Mouse (Mus musculus) kidney, embryonic 16.5 days (tissue): ENCODE results near the gene Dgkg. TPM values are rescaled to one million over a fixed set of nuclear protein-coding genes. Genes with fewer than 3 reads are reported as not detected.

Experiments used
- ATAC-seq: fragments of 200-750 bp; cut with Nextera tagmentation; 2 replicates; pipeline ENCODE4 v1.8.0; 2017; ENCODE audit warnings: moderate TSS enrichment; ENCODE audit not compliant: low FRiP score, low TSS enrichment
- H3K27ac ChIP-seq: fragments of 300-500 bp; sonication (generic); 2 replicates; pipeline ENCODE4 v1.5.1; 2014; ENCODE audit warnings: low read length
- H3K27me3 ChIP-seq: fragments of 300-500 bp; sonication (generic); 2 replicates; pipeline ENCODE4 v1.6.1; 2014; ENCODE audit warnings: low read length, control low read depth, mixed read lengths; ENCODE audit not compliant: insufficient read depth
- H3K36me3 ChIP-seq: fragments of 300-500 bp; sonication (generic); 2 replicates; pipeline ENCODE4 v1.6.1; 2014; ENCODE audit warnings: low read length, control low read depth, mixed read lengths; ENCODE audit not compliant: insufficient read depth
- H3K4me1 ChIP-seq: fragments of 300-500 bp; sonication (generic); 2 replicates; pipeline ENCODE4 v1.6.1; 2014; ENCODE audit warnings: low read length, control low read depth, mixed read lengths; ENCODE audit not compliant: insufficient read depth
- H3K4me2 ChIP-seq: fragments of 300-500 bp; sonication (generic); replicated peaks from 2 replicates; pipeline ENCODE4 v1.6.1; 2014; ENCODE audit warnings: low read depth, low read length
- H3K4me3 ChIP-seq: fragments of 300-500 bp; sonication (generic); 2 replicates; pipeline ENCODE4 v1.5.1; 2014; ENCODE audit warnings: mild to moderate bottlenecking, low read length
- H3K9ac ChIP-seq: fragments of 300-500 bp; sonication (generic); replicated peaks from 2 replicates; pipeline ENCODE4 v1.6.1; 2014; ENCODE audit warnings: low read length
- H3K9me3 ChIP-seq: fragments of 300-500 bp; sonication (generic); 2 replicates; pipeline ENCODE4 v1.6.1; 2016; ENCODE audit warnings: low read length, control low read depth
- WGBS: fragments of 180-500 bp; shearing (Covaris S2); extraction: QIAGEN DNeasy Blood & Tissue Kit; methylation state at CpG from one replicate; pipeline ENCODE4 v1.1.7; 2014; 5-methylcytosine and 5-hydroxymethylcytosine counted together
- polyA plus RNA-seq: library from polyadenylated mRNA; unstranded; fragments of >200 nt; fragmentation: Nextera tagmentation; extraction: Ambion mirVana; gene quantifications from 2 replicates; pipeline ENCODE4 v1.2.1, GENCODE M21; 2015

The Dgkg gene
- polyA plus RNA-seq, 1 experiment from 2014 or later = 0.51 TPM

GRCm38 (mm10) chr16:22563594-22563993, 93.4 kb downstream of the Dgkg start:
- H3K4me2 ChIP-seq = no peak overlapping the region
- no peak overlapping the region for H3K4me3 ChIP-seq
- H3K27me3 ChIP-seq = no peaks in the 10 kb centered on the region
- H3K4me1 ChIP-seq = no peaks in the 10 kb centered on the region
- no peak overlapping the region for H3K9ac ChIP-seq
- ATAC-seq = no peak
- H3K36me3 ChIP-seq = no peaks in the 10 kb centered on the region
- no peaks in the 10 kb centered on the region for H3K9me3 ChIP-seq
- no peak overlapping the region for H3K27ac ChIP-seq

GRCm38 (mm10) chr16:22554996-22555395, 102.0 kb downstream of the Dgkg start:
- H3K36me3 ChIP-seq = no peaks in the 10 kb centered on the region
- no peaks in the 10 kb centered on the region for H3K27me3 ChIP-seq
- H3K4me2 ChIP-seq = no peak overlapping the region
- no peak overlapping the region for H3K27ac ChIP-seq
- H3K9me3 ChIP-seq = no peaks in the 10 kb centered on the region
- H3K4me1 ChIP-seq = peaks cover 23% of the 10 kb centered on the region
- no peak overlapping the region for H3K4me3 ChIP-seq
- ATAC-seq = no peak
- WGBS = 51% methylated on average over 2 of the region's 2 CpGs
- no peak overlapping the region for H3K9ac ChIP-seq

DNA sequence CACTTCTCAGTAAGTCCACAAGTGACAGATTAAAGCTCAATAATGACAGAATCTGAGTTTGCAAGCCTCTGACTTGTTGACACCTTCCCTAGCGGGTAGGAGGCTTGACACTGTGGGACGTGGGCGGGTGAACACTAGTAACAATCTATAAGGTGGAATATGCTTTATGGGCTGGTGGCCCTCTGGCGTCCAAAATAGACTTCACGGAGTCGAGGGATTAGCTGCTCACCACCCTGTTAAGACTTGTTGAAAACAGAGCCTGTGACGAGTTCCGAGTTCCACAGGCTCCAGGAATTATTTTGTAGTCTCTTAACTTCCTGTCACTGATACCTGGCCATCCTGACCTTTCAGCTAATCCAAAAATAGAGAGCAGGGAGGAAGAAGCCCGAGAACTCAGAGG, 104.7 kb downstream of the Dgkg start:
- no peak for ATAC-seq
- H3K4me2 ChIP-seq = no peak overlapping the region
- no peaks in the 10 kb centered on the region for H3K36me3 ChIP-seq
- H3K27ac ChIP-seq = peak overlapping the region; percentile 6; the same call in 1 of the 2 replicates
- no peaks in the 10 kb centered on the region for H3K27me3 ChIP-seq
- WGBS = 52% methylated on average over 9 of the region's 9 CpGs
- H3K4me3 ChIP-seq = no peak overlapping the region
- peaks cover 29% of the 10 kb centered on the region for H3K4me1 ChIP-seq
- H3K9me3 ChIP-seq = no peaks in the 10 kb centered on the region
- H3K9ac ChIP-seq = no peak overlapping the region

- 34% methylated on average over 11 of the region's 11 CpGs for WGBS
- no peak overlapping the region for H3K9ac ChIP-seq
- no peak overlapping the region for H3K4me2 ChIP-seq
- H3K36me3 ChIP-seq = no peaks in the 10 kb centered on the region
- peaks cover 29% of the 10 kb centered on the region for H3K4me1 ChIP-seq
- H3K27ac ChIP-seq = peak overlapping the region; percentile 50
- no peak for ATAC-seq
- H3K27me3 ChIP-seq = no peaks in the 10 kb centered on the region
- H3K4me3 ChIP-seq = no peak overlapping the region
- no peaks in the 10 kb centered on the region for H3K9me3 ChIP-seq
Measured at GRCm38 (mm10) chr16:22551231-22552000, 105.6 kb downstream of the Dgkg start.

GRCm38 (mm10) chr16:22549346-22549745, 107.7 kb downstream of the Dgkg start:
- no peaks in the 10 kb centered on the region for H3K27me3 ChIP-seq
- 0 out of 2 replicates have a peak overlapping the region, but pooled peaks have one; percentile 47 for H3K4me3 ChIP-seq
- H3K9ac ChIP-seq = no peak overlapping the region
- H3K36me3 ChIP-seq = no peaks in the 10 kb centered on the region
- no peaks in the 10 kb centered on the region for H3K9me3 ChIP-seq
- H3K4me1 ChIP-seq = peaks cover 29% of the 10 kb centered on the region
- ATAC-seq = no peak
- no peak overlapping the region for H3K27ac ChIP-seq
- WGBS = 86% methylated on average over 5 of the region's 5 CpGs
- H3K4me2 ChIP-seq = peak overlapping the region; percentile 72

GRCm38 (mm10) chr16:22548167-22549080, 108.6 kb downstream of the Dgkg start:
- Histone ChIP-seq H3K27me3 (no peaks in the 10 kb centered on the region), H3K27ac (peak overlapping the region; percentile 72), H3K4me3 (peak overlapping the region; percentile 47), H3K36me3 (no peaks in the 10 kb centered on the region), H3K9me3 (no peaks in the 10 kb centered on the region), H3K4me1 (peaks cover 23% of the 10 kb centered on the region), H3K9ac (peak overlapping the region; percentile 69), H3K4me2 (peak overlapping the region; percentile 72)
- WGBS = 6% methylated on average over 26 of the region's 26 CpGs
- ATAC-seq = peak; percentile 87

- H3K9me3 ChIP-seq = no peaks in the 10 kb centered on the region
- no peak overlapping the region for H3K27ac ChIP-seq
- peak overlapping the region; percentile 47; the same call in 1 of the 2 replicates for H3K4me3 ChIP-seq
- ATAC-seq = no peak
- no peaks in the 10 kb centered on the region for H3K36me3 ChIP-seq
- WGBS = 53% methylated on average over 10 of the region's 10 CpGs
- H3K4me1 ChIP-seq = peaks cover 22% of the 10 kb centered on the region
- H3K4me2 ChIP-seq = peak overlapping the region; percentile 72
- no peaks in the 10 kb centered on the region for H3K27me3 ChIP-seq
- H3K9ac ChIP-seq = 0 out of 2 replicates have a peak overlapping the region, but pooled peaks have one; percentile 17
Measured at GRCm38 (mm10) chr16:22547741-22548140, 109.3 kb downstream of the Dgkg start.

DNA sequence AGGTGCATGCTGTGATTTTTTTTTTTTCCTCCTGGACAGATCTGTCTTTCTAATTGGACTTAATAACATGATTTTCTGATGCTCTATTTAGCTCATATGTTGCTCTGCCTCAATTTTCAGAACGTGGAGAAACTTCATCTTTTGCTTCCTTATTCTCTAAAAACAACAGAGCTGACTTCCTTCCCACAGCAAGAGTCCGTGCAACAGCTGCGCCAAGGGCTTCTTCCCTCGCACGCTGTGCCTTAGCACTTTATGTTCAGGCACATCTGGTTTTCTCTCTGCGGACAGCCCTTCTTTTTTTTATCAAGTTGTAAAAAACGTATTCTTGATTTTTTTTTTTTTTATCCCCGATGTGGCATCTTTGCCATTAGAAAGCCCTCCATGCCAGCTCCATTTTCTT, 111.2 kb downstream of the Dgkg start:
- Histone ChIP-seq H3K4me2 (no peak overlapping the region), H3K36me3 (no peaks in the 10 kb centered on the region), H3K9ac (no peak overlapping the region), H3K4me3 (no peak overlapping the region), H3K4me1 (peaks cover 7% of the 10 kb centered on the region), H3K9me3 (no peaks in the 10 kb centered on the region), H3K27me3 (no peaks in the 10 kb centered on the region), H3K27ac (no peak overlapping the region)
- ATAC-seq = no peak
- 74% methylated on average over 8 of the region's 8 CpGs for WGBS

DNA sequence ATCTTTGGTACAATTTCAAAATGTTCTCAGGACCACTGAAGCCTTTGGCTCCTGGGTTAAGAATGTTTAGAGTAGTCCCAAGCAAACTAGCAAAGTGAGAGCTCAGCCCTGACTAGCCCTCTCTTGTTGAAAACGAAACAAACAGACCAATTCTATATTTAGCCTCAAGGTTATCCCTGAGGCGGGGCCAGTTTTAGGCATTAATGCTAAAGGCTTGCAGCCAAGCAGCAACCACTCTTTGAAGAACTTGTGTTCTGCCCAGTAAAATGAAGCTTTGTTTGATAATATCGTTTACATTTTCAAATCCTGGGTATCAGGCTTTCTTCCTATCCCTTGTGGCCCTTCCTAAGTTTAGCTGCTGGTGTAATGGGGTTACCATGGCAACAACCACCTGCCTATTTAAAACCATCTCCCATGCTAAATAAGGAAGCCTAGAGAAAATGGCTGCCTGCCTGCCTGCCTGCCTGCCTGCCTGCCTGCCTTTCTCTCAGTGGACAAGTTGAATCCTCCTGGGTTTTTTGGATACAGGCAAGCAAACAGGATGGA, 111.9 kb downstream of the Dgkg start:
- H3K4me1 ChIP-seq = peaks cover 6% of the 10 kb centered on the region
- WGBS = 38% methylated on average over 3 of the region's 3 CpGs
- no peaks in the 10 kb centered on the region for H3K9me3 ChIP-seq
- peak overlapping the region; percentile 3; the same call in 1 of the 2 replicates for H3K27ac ChIP-seq
- H3K36me3 ChIP-seq = no peaks in the 10 kb centered on the region
- H3K4me3 ChIP-seq = no peak overlapping the region
- no peak overlapping the region for H3K4me2 ChIP-seq
- H3K27me3 ChIP-seq = no peaks in the 10 kb centered on the region
- ATAC-seq = no peak
- no peak overlapping the region for H3K9ac ChIP-seq
